Mouse (Mus musculus) lung, adult 2 months (tissue): Measurements from ENCODE around the gene Fuk.

ENCODE experiments used
- CTCF ChIP-seq: fragments of 200-500 bp; IDR thresholded peaks from 2 replicates; pipeline ENCODE4 v1.5.1; 2011; ENCODE audit warnings: mild to moderate bottlenecking, low read length, control low read depth; ENCODE audit not compliant: insufficient read depth
- POLR2A ChIP-seq: fragments of 200-500 bp; IDR thresholded peaks from 2 replicates; pipeline ENCODE4 v1.6.1; 2011; ENCODE audit warnings: low read depth, mild to moderate bottlenecking, control low read depth, low read length, borderline replicate concordance; ENCODE audit errors: extremely low read depth

DNA sequence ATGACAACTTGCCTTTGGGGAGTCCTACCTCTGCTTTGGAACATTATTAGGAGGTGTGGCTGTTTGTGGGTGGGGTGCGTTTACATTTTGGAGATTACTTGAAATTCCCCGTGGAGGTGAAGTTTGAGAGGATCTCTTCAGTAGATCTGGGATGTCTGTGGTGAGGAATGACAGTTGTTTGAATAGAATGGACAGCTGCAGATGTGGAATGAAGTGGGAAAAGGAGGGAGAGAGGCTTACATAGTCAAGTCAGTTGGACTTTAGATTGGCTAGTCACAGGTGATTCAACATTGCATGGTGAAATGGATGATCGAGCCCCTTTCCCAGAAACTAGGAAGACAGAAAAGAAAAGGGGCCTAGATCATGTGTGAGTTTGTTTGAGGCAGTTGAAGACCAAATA lies 30.2 kb upstream of the Fuk start:
- no peak for TF ChIP-seq CTCF
- TF ChIP-seq POLR2A: no peak
